Mouse (Mus musculus) E14TG2a.4 (cell line): ENCODE results near the gene Ring1.
"Not testable (repeated sequence)": the region's sequence is repeated elsewhere in the genome, so short reads cannot be mapped to it uniquely, and the experiment has no call there.

ENCODE experiments used
- CTCF ChIP-seq: conservative IDR thresholded peaks from 2 replicates; pipeline ENCODE4 v1.5.1; 2014; ENCODE audit warnings: low read length
- POU5F1 ChIP-seq: IDR thresholded peaks from 2 replicates; pipeline ENCODE4 v1.6.1; 2014; ENCODE audit warnings: low read length, borderline replicate concordance

DNA sequence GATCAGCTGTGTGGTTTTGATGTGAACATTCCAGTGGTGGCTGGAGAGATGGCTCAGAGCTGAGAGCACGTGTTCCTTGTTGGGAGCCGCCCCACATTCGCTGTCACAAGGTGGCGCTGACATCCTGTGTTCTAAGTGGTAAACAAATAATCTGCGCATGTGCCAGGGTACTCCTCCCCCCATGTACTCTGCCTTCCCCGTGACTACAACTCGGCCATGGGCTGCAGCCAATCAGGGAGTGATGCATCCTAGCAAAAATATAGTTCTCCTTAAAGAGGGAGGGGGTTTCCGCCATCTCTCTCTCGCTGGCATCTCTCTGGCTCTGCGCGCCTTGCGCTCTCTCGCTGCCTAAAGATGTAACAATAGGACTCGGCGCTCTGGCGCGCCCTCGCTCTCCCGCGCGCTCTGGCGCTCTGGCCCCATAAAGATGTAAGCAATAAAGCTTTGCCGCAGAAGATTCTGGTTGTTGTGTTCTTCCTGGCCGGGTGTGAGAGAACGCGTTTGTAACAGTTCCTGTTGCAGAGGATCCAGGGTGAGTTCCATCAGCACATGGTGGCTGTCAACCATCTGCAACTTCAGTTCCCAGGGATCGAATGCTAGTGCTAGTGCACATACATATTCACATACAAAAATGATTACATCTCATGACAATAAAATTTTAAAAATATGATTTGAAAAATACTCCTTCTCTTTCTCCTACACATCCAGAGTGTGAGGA, 43.1 kb downstream of the Ring1 start:
- peak; percentile 1; the same call in 1 of the 2 replicates for TF ChIP-seq CTCF
- TF ChIP-seq POU5F1, result not testable (repeated sequence)
